Mouse (Mus musculus) midbrain, embryonic 15.5 days (tissue): Measurements from ENCODE around the gene Arid1b. TPM values are rescaled to one million over a fixed set of nuclear protein-coding genes. Genes with fewer than 3 reads are reported as not detected.
A peak's percentile ranks its signal among the peaks of the same experiment; 100 is the strongest.

Source experiments
- ATAC-seq: fragments of 200-750 bp; cut with Nextera tagmentation; replicated peaks from 2 replicates; pipeline ENCODE4 v1.8.0; 2017; ENCODE audit warnings: moderate TSS enrichment
- H3K27ac ChIP-seq: fragments of 300-500 bp; sonication (generic); 2 replicates; pipeline ENCODE4 v1.5.1; 2015; ENCODE audit warnings: mild to moderate bottlenecking, inconsistent platforms
- H3K27me3 ChIP-seq: fragments of 300-500 bp; sonication (generic); replicated peaks from 2 replicates; pipeline ENCODE4 v1.6.1; 2015; ENCODE audit warnings: inconsistent platforms
- H3K36me3 ChIP-seq: fragments of 300-500 bp; sonication (generic); replicated peaks from 2 replicates; pipeline ENCODE4 v1.6.1; 2015; ENCODE audit warnings: inconsistent platforms
- H3K4me1 ChIP-seq: fragments of 300-500 bp; sonication (generic); 2 replicates; pipeline ENCODE4 v1.6.1; 2015; ENCODE audit warnings: inconsistent platforms
- H3K4me2 ChIP-seq: fragments of 300-500 bp; sonication (generic); 2 replicates; pipeline ENCODE4 v1.6.1; 2015; ENCODE audit warnings: inconsistent platforms, mild to moderate bottlenecking, moderate library complexity
- H3K4me3 ChIP-seq: fragments of 300-500 bp; sonication (generic); 2 replicates; pipeline ENCODE4 v1.5.1; 2015; ENCODE audit warnings: mild to moderate bottlenecking, inconsistent platforms
- H3K9ac ChIP-seq: fragments of 300-500 bp; sonication (generic); 2 replicates; pipeline ENCODE4 v1.6.1; 2015; ENCODE audit warnings: mild to moderate bottlenecking, inconsistent platforms
- H3K9me3 ChIP-seq: fragments of 300-500 bp; sonication (generic); 2 replicates; pipeline ENCODE4 v1.6.1; 2016; ENCODE audit warnings: inconsistent platforms
- WGBS: fragments of 180-500 bp; shearing (Covaris S2); methylation state at CpG from one replicate; pipeline ENCODE4 v1.1.7; 2015; ENCODE audit warnings: mixed read lengths; 5-methylcytosine and 5-hydroxymethylcytosine counted together
- polyA plus RNA-seq: library from polyadenylated mRNA; unstranded; fragments of >200 nt; fragmentation: Nextera tagmentation; extraction: Ambion mirVana; gene quantifications from 2 replicates; pipeline ENCODE4 v1.2.1, GENCODE M21; 2015

Arid1b gene
- polyA plus RNA-seq, 1 experiment from 2014 or later, result 16.5 TPM

DNA sequence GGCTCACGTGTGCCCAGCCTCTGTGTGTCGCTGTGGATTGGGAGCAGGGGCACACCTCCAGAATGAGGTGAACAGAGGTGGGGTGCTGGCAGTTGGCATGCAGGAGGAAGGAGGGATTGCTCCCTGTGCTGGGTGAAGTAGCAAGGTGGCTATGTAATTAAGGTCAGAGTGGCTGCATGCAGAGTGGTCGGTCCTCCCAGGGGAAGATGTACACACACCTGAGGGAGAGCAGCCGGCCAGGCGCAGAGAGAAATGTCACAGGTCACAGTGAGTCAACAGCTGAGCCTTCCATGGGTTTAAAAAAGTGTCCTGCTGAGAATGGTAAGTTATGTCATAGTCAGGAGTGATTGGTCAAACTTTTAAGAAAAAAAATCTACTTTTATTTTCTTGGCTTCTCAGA lies 14.6 kb downstream of the Arid1b start:
- ATAC-seq, result peak; percentile 22; the same call in 1 of the 2 replicates
- 64% methylated on average over 5 of the region's 5 CpGs for WGBS

DNA sequence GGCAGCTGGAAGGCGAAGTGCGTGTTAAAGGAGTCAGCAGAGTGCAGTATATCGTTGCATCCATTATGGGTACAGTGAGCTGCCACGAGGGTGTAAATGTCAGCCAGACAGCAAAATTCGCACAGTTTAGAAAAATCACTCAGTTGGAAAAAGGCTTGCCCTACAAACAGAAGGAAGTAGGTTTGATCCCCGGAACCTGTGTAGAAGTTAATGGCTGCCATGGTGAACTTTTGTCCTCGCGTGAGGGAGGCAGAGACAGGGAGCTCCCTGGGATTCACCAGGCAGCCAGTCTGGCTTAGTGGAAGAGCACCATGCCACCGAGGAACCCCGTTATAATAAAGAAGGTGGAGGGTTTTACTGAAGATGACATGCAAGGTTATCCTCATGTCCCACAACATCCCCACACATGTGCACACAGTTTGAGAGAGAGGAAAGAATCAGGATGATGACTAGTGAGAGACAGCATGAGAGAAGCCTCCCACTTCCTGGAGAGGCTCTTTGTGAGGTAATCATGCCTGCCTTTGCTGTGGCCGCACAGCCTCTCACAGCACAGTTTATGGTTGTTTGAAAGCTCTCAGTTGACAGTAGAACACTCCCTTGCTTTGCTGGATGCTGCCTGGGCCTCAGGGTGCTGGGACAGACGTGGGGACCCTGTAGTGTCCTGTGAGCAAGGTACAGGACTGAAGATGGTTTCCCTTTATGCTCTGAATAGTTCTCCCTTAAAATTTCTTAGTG lies 15.6 kb downstream of the Arid1b start:
- ATAC-seq, result no peak
- H3K9ac ChIP-seq, result no peak overlapping the region
- H3K9me3 ChIP-seq, result no peaks in the 10 kb centered on the region
- H3K4me2 ChIP-seq, result no peak overlapping the region
- WGBS, result 67% methylated on average over 12 of the region's 12 CpGs
- H3K27me3 ChIP-seq, result no peaks in the 10 kb centered on the region
- no peak overlapping the region for H3K4me3 ChIP-seq
- H3K4me1 ChIP-seq, result peaks cover 62% of the 10 kb centered on the region
- H3K36me3 ChIP-seq, result no peaks in the 10 kb centered on the region
- no peak overlapping the region for H3K27ac ChIP-seq

More for the DNA sequence above, 14.6 kb downstream of the Arid1b start:
- Histone ChIP-seq H3K9me3 (no peaks in the 10 kb centered on the region), H3K36me3 (no peaks in the 10 kb centered on the region), H3K27me3 (no peaks in the 10 kb centered on the region), H3K27ac (no peak overlapping the region), H3K4me3 (no peak overlapping the region), H3K4me1 (peaks cover 71% of the 10 kb centered on the region), H3K9ac (no peak overlapping the region), H3K4me2 (no peak overlapping the region)

DNA sequence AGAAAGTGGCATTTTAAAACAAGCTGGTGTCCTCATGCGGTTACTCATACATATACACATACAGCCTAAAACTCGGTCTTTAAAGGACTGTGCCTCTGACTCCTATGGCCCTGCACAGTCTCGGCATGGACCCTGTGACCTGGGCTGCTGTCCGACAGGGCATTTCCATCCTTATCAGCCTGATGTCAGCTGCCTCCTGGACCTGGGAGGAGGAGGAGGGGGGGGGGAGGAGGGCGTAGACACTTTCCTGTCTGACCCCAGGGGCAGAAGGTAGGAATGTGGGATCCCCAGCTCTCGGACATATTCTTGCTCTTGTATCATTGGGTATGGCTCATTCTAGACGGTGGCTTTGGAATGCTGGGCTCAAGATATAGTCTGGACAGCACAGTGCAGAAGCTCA lies 16.6 kb downstream of the Arid1b start:
- Histone ChIP-seq H3K36me3 (no peaks in the 10 kb centered on the region), H3K9ac (no peak overlapping the region), H3K4me3 (no peak overlapping the region), H3K4me2 (no peak overlapping the region), H3K4me1 (peaks cover 51% of the 10 kb centered on the region), H3K27ac (no peak overlapping the region), H3K9me3 (no peaks in the 10 kb centered on the region), H3K27me3 (no peaks in the 10 kb centered on the region)
- no peak for ATAC-seq
- 80% methylated on average over 7 of the region's 7 CpGs for WGBS

DNA sequence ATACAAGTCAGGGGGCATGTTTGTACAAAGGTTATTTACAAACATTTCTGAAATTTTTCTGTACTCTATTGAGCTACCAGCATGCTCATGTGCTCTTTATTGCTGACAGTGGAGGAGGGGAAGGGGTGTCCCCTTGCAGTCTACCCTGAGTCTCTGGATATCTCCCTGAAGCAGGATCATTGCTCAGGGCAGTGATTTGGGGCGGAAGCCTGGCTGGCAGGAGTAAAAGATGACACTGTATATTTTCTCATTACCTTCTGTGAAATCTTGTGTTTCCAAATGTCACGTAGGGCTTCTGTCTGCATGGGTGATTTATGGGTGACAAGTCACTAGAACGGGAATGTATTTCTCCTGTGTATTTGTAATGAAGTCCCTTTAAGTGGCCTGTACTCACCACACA lies 18.0 kb downstream of the Arid1b start:
- Histone ChIP-seq H3K4me2 (no peak overlapping the region), H3K9ac (no peak overlapping the region), H3K36me3 (no peaks in the 10 kb centered on the region), H3K27ac (no peak overlapping the region), H3K4me1 (peaks cover 40% of the 10 kb centered on the region), H3K4me3 (no peak overlapping the region), H3K27me3 (no peaks in the 10 kb centered on the region), H3K9me3 (no peaks in the 10 kb centered on the region)
- ATAC-seq, result no peak
- WGBS, result 63% methylated on average over 3 of the region's 3 CpGs

DNA sequence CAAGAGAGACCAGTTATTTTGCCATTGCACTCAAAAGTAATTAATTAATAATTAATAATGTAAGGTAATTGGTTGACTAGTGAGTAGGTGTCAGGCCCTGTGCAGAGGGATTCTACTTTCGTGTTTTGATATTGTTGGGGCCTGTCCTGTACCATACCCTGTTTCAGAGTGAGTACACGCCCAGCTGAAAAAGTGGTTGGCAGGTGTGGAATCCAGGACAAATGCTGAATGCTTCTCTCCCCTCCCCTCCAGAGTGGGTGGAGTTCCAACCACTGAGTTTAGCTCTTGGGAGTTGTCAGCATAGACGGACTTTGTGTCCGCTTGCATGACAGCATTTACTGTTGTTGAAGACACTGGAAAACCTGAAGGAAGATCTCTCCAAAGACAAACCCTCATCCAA lies 18.4 kb downstream of the Arid1b start:
- Histone ChIP-seq H3K36me3 (no peaks in the 10 kb centered on the region), H3K9me3 (no peaks in the 10 kb centered on the region), H3K27ac (no peak overlapping the region), H3K9ac (no peak overlapping the region), H3K4me3 (no peak overlapping the region), H3K27me3 (no peaks in the 10 kb centered on the region), H3K4me2 (no peak overlapping the region), H3K4me1 (peaks cover 35% of the 10 kb centered on the region)
- no peak for ATAC-seq
- WGBS, result 76% methylated on average over 4 of the region's 4 CpGs

DNA sequence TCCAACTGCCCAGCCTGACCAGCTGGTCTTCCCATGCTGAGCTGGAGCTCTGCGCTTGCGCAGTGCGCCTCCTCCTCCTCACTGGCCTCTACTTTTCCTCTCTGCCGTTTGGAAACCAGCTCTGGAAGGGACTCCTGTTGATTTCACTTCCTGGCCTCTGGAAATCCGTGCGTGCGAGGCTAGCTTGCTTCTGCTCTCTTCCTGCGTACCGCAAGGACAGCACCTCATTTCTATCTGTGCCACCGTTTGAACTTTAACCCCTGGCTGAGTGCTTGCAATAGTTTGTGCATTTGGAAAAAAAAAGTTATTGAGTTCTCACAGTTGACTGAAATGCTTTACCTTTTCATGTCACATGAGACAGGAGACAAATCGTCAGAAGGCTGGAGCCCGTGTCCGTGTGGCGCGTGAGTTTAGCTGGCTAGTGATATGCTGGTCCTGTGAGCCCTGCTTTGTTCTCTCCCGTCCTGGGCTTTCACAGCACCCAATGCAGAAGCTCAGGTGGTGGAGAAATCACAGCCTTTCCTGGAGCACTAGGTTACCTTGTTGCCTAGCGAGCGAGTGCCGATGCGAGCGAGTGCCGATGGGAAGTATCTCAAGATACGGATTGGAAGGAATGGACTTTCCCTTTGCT lies 20.3 kb downstream of the Arid1b start:
- no peaks in the 10 kb centered on the region for H3K36me3 ChIP-seq
- no peak overlapping the region for H3K4me2 ChIP-seq
- H3K9me3 ChIP-seq, result no peaks in the 10 kb centered on the region
- 79% methylated on average over 23 of the region's 23 CpGs for WGBS
- ATAC-seq, result no peak
- no peak overlapping the region for H3K9ac ChIP-seq
- H3K4me1 ChIP-seq, result peaks cover 16% of the 10 kb centered on the region
- no peak overlapping the region for H3K4me3 ChIP-seq
- H3K27ac ChIP-seq, result no peak overlapping the region
- H3K27me3 ChIP-seq, result no peaks in the 10 kb centered on the region

DNA sequence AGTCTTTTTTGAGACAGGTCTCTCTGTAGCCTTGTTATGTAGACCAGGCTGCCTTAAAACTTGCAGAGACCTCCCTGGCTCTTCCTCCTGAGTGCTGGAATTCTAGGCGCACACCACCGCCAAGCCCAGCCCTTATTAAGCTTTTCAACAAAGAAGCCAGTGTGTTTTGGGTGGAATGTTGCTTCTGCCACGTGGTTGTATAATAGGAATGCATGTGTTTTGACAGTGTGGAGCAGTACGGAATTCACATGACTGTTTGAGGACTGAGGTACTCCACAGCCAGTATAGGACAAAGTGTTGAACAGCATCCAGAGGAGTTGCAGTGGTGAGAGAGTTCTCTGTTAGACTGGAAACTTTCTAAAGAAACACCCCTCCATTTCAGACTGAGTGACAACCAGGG lies 22.3 kb downstream of the Arid1b start:
- 40% methylated on average over 4 of the region's 4 CpGs for WGBS
- Histone ChIP-seq H3K36me3 (no peaks in the 10 kb centered on the region), H3K27me3 (no peaks in the 10 kb centered on the region), H3K4me2 (no peak overlapping the region), H3K9me3 (no peaks in the 10 kb centered on the region), H3K27ac (no peak overlapping the region), H3K4me1 (peaks cover 17% of the 10 kb centered on the region), H3K9ac (no peak overlapping the region), H3K4me3 (no peak overlapping the region)
- ATAC-seq, result no peak

DNA sequence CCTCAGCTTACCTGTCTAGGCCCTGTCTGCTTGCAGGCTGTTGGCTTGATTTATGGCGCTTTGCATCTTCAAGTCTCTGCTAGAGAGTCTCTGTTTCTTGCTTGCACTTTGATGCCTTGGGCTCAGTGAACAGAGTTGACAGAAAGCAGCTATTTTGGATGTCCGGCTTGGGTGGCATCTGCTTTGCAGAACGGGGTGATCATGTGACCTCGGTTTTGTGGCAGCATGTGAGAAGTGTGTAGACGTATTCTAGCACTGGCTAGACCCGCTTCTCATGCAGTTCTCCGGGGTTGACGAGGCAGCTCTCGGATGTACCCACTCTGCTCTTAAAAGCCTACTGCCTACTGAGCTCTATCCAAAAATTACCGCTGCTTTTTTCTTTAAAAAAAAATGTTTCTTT lies 22.9 kb downstream of the Arid1b start:
- no peak for ATAC-seq
- 90% methylated on average over 10 of the region's 10 CpGs for WGBS
- Histone ChIP-seq H3K9me3 (no peaks in the 10 kb centered on the region), H3K4me3 (no peak overlapping the region), H3K27ac (no peak overlapping the region), H3K4me1 (peaks cover 19% of the 10 kb centered on the region), H3K36me3 (no peaks in the 10 kb centered on the region), H3K9ac (no peak overlapping the region), H3K27me3 (no peaks in the 10 kb centered on the region), H3K4me2 (no peak overlapping the region)

DNA sequence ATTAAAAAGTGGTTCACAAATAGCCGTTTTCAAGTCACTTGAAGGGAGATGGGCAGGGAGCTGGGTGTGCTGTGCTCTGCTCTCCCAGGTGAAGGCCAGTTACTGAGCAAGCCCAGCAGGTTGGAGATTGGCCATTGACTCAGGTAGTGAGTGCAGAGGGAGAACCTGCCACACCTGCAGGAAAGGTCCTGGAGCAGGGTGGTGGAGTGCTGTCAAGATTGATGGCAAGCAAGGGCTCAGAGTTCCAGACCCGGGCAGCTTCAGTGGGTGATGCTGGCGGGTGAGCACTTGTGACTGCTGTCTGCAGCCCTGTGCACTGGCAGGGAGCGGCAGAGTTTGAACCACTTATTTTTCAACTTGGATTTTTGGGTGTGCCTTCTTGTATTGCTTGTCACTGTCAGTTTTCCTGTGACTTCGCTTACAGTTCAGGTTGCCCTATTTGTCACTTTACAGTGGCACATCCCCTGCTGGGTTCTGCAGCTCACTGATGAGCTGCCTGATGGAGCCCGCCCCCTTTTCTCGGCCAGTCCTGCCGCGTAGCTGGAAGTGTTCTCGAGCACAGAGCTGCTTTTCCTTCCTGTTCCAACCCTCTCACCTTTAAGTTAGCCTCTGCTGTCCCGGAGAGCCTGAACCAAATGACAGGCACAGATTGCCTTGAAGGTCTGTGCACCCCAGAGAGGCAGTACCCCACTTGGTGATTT lies 27.3 kb downstream of the Arid1b start:
- WGBS, result 37% methylated on average over 11 of the region's 11 CpGs
- no peak overlapping the region for H3K27ac ChIP-seq

DNA sequence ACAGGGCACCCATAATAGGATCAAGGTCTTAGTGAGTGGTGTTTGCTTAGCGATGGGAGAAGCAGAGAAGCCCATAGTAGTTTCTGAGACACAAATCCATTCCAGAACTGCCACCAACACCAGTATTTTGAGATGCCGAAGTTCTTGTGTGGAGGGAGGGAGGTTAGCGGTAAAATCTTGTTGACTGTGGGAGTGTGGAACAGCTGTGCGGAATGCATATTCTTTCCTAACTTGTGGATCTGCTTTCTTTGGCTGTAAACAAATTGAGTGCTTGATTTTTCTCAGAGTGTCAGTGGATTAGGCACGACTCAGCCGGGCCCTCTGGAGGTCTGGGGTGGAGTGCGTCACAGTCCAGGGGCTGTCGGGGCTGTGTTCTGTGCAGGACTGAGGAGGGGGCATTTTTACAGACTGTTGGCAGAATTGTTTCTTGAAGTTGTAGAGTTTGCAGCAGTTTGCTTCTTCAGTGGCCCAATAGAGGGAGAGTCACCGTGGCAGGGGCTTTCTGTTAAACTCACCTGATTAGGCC lies 27.9 kb downstream of the Arid1b start:
- Histone ChIP-seq H3K4me3 (no peak overlapping the region), H3K27ac (no peak overlapping the region), H3K27me3 (no peaks in the 10 kb centered on the region), H3K36me3 (no peaks in the 10 kb centered on the region), H3K4me1 (peaks cover 25% of the 10 kb centered on the region), H3K9me3 (no peaks in the 10 kb centered on the region), H3K4me2 (no peak overlapping the region), H3K9ac (no peak overlapping the region)
- no peak for ATAC-seq
- WGBS, result 40% methylated on average over 9 of the region's 9 CpGs

More for the DNA sequence above, 27.3 kb downstream of the Arid1b start:
- H3K9me3 ChIP-seq, result no peaks in the 10 kb centered on the region
- H3K4me2 ChIP-seq, result no peak overlapping the region
- no peaks in the 10 kb centered on the region for H3K27me3 ChIP-seq
- no peak overlapping the region for H3K4me3 ChIP-seq
- no peak overlapping the region for H3K9ac ChIP-seq
- H3K36me3 ChIP-seq, result no peaks in the 10 kb centered on the region
- ATAC-seq, result no peak
- peaks cover 25% of the 10 kb centered on the region for H3K4me1 ChIP-seq

DNA sequence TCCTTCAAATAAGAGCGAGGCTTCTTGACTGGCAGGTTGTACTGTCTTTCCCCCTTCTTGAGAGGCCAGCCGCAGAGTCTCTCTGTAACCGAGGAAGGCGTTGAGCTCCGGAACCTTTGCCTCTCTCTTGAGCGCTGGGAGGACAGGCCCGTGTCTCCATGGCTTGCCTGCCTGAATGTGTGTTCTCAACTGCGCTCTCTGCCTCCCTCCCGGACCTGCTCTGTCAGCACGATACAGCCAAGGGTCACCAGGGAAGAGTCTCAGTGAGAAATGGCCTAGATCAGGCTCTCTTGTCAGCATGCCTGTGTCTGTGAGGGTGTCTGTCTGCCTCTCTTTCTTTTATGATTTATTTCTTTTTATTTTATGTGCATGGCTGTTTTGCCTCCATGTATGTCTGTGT lies 29.6 kb downstream of the Arid1b start:
- H3K9ac ChIP-seq, result no peak overlapping the region
- 72% methylated on average over 10 of the region's 10 CpGs for WGBS

DNA sequence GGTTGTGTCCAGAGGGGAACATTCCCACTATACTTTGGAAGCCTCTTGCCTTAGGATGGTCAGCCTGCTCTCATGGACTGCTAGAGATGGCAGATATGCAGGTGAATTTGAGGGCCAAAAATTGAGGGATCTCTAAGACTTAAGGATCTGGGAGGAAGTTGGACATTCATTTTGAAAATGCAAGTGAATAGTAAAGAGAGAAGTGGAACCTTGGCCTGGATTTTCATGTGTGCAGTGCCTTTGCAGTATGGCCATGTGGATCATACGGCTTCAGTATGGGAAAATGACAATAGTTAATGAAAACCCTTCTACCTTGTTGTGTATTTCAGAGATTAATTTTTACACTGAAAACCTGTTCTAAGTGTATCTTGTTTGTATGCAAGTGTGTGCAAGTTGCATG lies 31.3 kb downstream of the Arid1b start:
- Histone ChIP-seq H3K27me3 (no peaks in the 10 kb centered on the region), H3K4me2 (no peak overlapping the region), H3K27ac (no peak overlapping the region), H3K4me1 (peaks cover 29% of the 10 kb centered on the region), H3K9me3 (no peaks in the 10 kb centered on the region), H3K9ac (no peak overlapping the region), H3K36me3 (no peaks in the 10 kb centered on the region), H3K4me3 (no peak overlapping the region)
- no peak for ATAC-seq
- WGBS, result 100% methylated on average over 1 of the region's 1 CpGs

More for the DNA sequence above, 29.6 kb downstream of the Arid1b start:
- Histone ChIP-seq H3K27me3 (no peaks in the 10 kb centered on the region), H3K36me3 (no peaks in the 10 kb centered on the region), H3K27ac (no peak overlapping the region), H3K9me3 (no peaks in the 10 kb centered on the region), H3K4me2 (no peak overlapping the region), H3K4me1 (peaks cover 25% of the 10 kb centered on the region), H3K4me3 (no peak overlapping the region)
- no peak for ATAC-seq
